23 mouse cellular contexts compared by ENCODE assay signal in the genomic region with DNA sequence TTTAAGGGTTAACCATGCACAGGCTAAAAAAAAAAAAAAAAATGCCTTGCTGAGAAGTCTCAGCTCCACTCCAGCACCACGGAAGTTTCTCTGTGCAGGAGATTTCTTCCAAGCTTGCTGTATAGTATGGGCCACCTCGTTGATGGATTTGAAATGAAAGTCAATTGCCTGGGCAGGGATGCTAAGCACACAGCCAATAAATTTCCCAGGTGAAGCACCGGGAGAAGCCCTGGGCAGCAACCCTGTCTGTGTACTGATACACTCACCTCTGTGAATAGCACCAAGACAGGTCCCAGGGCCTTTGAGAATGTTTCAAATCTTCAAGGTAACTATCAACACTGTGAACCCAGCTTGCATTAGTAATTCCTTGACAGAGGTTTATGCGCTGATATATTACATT. TPM values are rescaled to one million over a fixed set of nuclear protein-coding genes. Genes with fewer than 3 reads are reported as not detected.
"Had no signal": no experiment of that assay in that cellular context is flagged by ENCODE, and none has a peak within 500 bp of the region (broad histone marks: within the 10 kb centered on the region; RNA-seq: fewer than 3 reads in every experiment).

No protein-coding gene starts in this region.

- H3K36me3 ChIP-seq: lung, embryonic 15.5 days; midbrain, embryonic 13.5 days; midbrain, embryonic 15.5 days; neural tube, embryonic 12.5 days; stomach, embryonic 15.5 days had no signal

- ATAC-seq: liver, postnatal 0 days; lung, postnatal 0 days; midbrain, embryonic 13.5 days; midbrain, embryonic 15.5 days had no signal

- H3K9ac ChIP-seq: liver, postnatal 0 days; lung, embryonic 15.5 days; midbrain, embryonic 13.5 days; midbrain, embryonic 15.5 days; neural tube, embryonic 12.5 days; stomach, embryonic 15.5 days had no signal

- H3K9me3 ChIP-seq: lung, embryonic 15.5 days; midbrain, embryonic 13.5 days; midbrain, embryonic 15.5 days; neural tube, embryonic 12.5 days; stomach, embryonic 15.5 days had no signal

- DNase-seq: liver, postnatal 0 days; lung, adult 2 months; lung, postnatal 14 days; lung, postnatal 36 days; right cerebral cortex, postnatal 14 days; thymus, adult 2 months; thymus, postnatal 25 days; thymus, postnatal 4 days had no signal

- H3K27me3 ChIP-seq: lung, embryonic 15.5 days; megakaryocyte, embryonic 14.5 days; midbrain, embryonic 13.5 days; midbrain, embryonic 15.5 days; neural tube, embryonic 12.5 days; stomach, embryonic 15.5 days had no signal

- H3K4me3 ChIP-seq: lung, embryonic 15.5 days; megakaryocyte, embryonic 14.5 days; midbrain, embryonic 13.5 days; midbrain, embryonic 15.5 days; neural tube, embryonic 12.5 days; stomach, embryonic 15.5 days had no signal

- H3K27ac ChIP-seq: lung, embryonic 15.5 days; macrophage; midbrain, embryonic 13.5 days; midbrain, embryonic 15.5 days; neural tube, embryonic 12.5 days; stomach, embryonic 15.5 days; stomach, postnatal 0 days had no signal

- H3K4me1 ChIP-seq: megakaryocyte, embryonic 14.5 days had no signal

- H3K4me2 ChIP-seq: lung, embryonic 15.5 days; midbrain, embryonic 13.5 days; midbrain, embryonic 15.5 days; neural tube, embryonic 12.5 days had no signal

RNA-seq across cellular contexts. Expression of gene 1700086D15Rik, which starts 47.6 kb away (rescaled TPM):
- total RNA-seq: megakaryocyte progenitor cell, adult 5-6 weeks; midbrain, postnatal 0 days; monocyte, adult 5-6 weeks; neutrophil, adult 5-6 weeks had no signal
- polyA plus RNA-seq: liver, postnatal 0 days; macrophage; midbrain, embryonic 13.5 days; neural tube, embryonic 12.5 days; spleen, adult 2 months; stomach, embryonic 15.5 days; stomach, postnatal 0 days; thymus, adult 2 months; urinary bladder, adult 2 months had no signal

RNA-seq across cellular contexts. Expression of gene Arhgap44, which starts 50.7 kb away (rescaled TPM):
- total RNA-seq: megakaryocyte progenitor cell, adult 5-6 weeks; monocyte, adult 5-6 weeks; neutrophil, adult 5-6 weeks had no signal
- polyA plus RNA-seq: macrophage had no signal
